Mouse (Mus musculus): ENCODE results near the gene Ubac2.

GRCm38 (mm10) chr14:122061376-122061775 is 183.0 kb downstream of the Ubac2 start:
- no peak for TF ChIP-seq HCFC1 (IDR thresholded peaks at IDR 0.05; ENCODE audit: borderline replicate concordance, insufficient read depth, low read length)
- TF ChIP-seq ZC3H11A (IDR thresholded peaks at IDR 0.05; ENCODE audit: borderline replicate concordance, low read depth, low read length): no peak
- TF ChIP-seq CHD2 (IDR thresholded peaks at IDR 0.05; ENCODE audit: low read depth, low read length): no peak
- no peak for TF ChIP-seq MAFK (IDR thresholded peaks at IDR 0.05; ENCODE audit: insufficient read depth, low read depth, low read length)

All from ES-E14 (cell line).